ENCODE assay signal across 16 mouse cellular contexts in genomic region chr9:84046334-84046733, GRCm38 (mm10).
DNase-seq lines count a peak whose midpoint lies in the region; ATAC-seq and TF ChIP-seq lines count a peak whose summit lies in the region.
"Had no signal": no experiment of that assay in that cellular context is flagged by ENCODE, and none has a peak within 500 bp of the region (broad histone marks: within the 10 kb centered on the region; RNA-seq: fewer than 3 reads in every experiment).

No protein-coding gene starts in this region.

- peak; percentile 77; the same call in 1 of the 2 replicates for ATAC-seq in forebrain, embryonic 14.5 days
- peak; percentile 48; the same call in 1 of the 2 replicates for ATAC-seq in lung, embryonic 14.5 days (ENCODE audit: insufficient read depth)
- ATAC-seq in embryonic facial prominence, embryonic 13.5 days (ENCODE audit: insufficient number of reproducible peaks, insufficient read depth, low FRiP score, low TSS enrichment, low read depth): peak; percentile 75; the same call in 1 of the 2 replicates
- ATAC-seq in hindbrain, postnatal 0 days: peak; percentile 41; the same call in 1 of the 2 replicates

- peaks cover 3% of the 10 kb centered on the region; the same call in 1 of the 2 replicates for H3K4me1 ChIP-seq in forebrain, embryonic 14.5 days (ENCODE audit: control insufficient read depth, insufficient read depth, low read length)
- peaks cover 18% of the 10 kb centered on the region for H3K4me1 ChIP-seq in forebrain, embryonic 10.5 days
- H3K4me1 ChIP-seq in lung, embryonic 14.5 days (ENCODE audit: insufficient read depth): peaks cover 4% of the 10 kb centered on the region; the same call in 1 of the 2 replicates
- peaks cover 20% of the 10 kb centered on the region for H3K4me1 ChIP-seq in embryonic facial prominence, embryonic 13.5 days
- H3K4me1 ChIP-seq in hindbrain, postnatal 0 days (ENCODE audit: insufficient read depth, low read length): no peaks in the 10 kb centered on the region

- DNase-seq in forebrain, embryonic 14.5 days (ENCODE audit: low spot score): peak; percentile 44
- no peak for DNase-seq in forebrain, embryonic 10.5 days (ENCODE audit: extremely low spot score, low spot score)
- DNase-seq in lung, embryonic 14.5 days: no peak
- DNase-seq in lung, postnatal 10 days: no peak
- no peak for DNase-seq in hindbrain, postnatal 0 days (ENCODE audit: low spot score)
- DNase-seq in spleen, postnatal 4 days (ENCODE audit: low spot score in 2 of 2): no peak
- DNase-seq in kidney, adult 18-20 months: no peak
- DNase-seq: adrenal gland, adult 2 months; cerebellum, postnatal 14 days; heart, postnatal 14 days; kidney, adult 8-10 months; kidney, postnatal 4 days; left cerebral cortex, postnatal 4 days; lung, postnatal 4 days; thymus, adult 2 months had no signal

- H3K9ac ChIP-seq in forebrain, embryonic 14.5 days (ENCODE audit: low read length): no peak overlapping the region
- no peak overlapping the region for H3K9ac ChIP-seq in lung, embryonic 14.5 days
- no peak overlapping the region for H3K9ac ChIP-seq in embryonic facial prominence, embryonic 13.5 days
- H3K9ac ChIP-seq in hindbrain, postnatal 0 days (replicated peaks; ENCODE audit: low read length): no peak overlapping the region

- H3K4me3 ChIP-seq in forebrain, embryonic 14.5 days (ENCODE audit: low read depth, low read length): no peak overlapping the region
- no peak overlapping the region for H3K4me3 ChIP-seq in forebrain, embryonic 10.5 days
- H3K4me3 ChIP-seq in lung, embryonic 14.5 days (ENCODE audit: low read depth, low read length): no peak overlapping the region
- H3K4me3 ChIP-seq in embryonic facial prominence, embryonic 13.5 days: no peak overlapping the region
- H3K4me3 ChIP-seq in hindbrain, postnatal 0 days (ENCODE audit: low read length): no peak overlapping the region

- H3K4me2 ChIP-seq in forebrain, embryonic 14.5 days (ENCODE audit: low read length): no peak overlapping the region
- H3K4me2 ChIP-seq in lung, embryonic 14.5 days: no peak overlapping the region
- H3K4me2 ChIP-seq in embryonic facial prominence, embryonic 13.5 days: peak overlapping the region; percentile 11; the same call in 1 of the 2 replicates
- no peak overlapping the region for H3K4me2 ChIP-seq in hindbrain, postnatal 0 days (ENCODE audit: low read depth, low read length)

- TF ChIP-seq CTCF in lung, embryonic 14.5 days (IDR thresholded peaks at IDR 0.05; ENCODE audit: low read depth): no peak
- no peak for TF ChIP-seq CTCF in hindbrain, postnatal 0 days (IDR thresholded peaks at IDR 0.05; ENCODE audit: low read depth)

- WGBS in forebrain, embryonic 14.5 days: 77% methylated on average over 12 of the region's 12 CpGs
- WGBS in forebrain, embryonic 10.5 days: 80% methylated on average over 12 of the region's 12 CpGs
- WGBS in lung, embryonic 14.5 days: 65% methylated on average over 12 of the region's 12 CpGs
- 43% methylated on average over 12 of the region's 12 CpGs for WGBS in embryonic facial prominence, embryonic 13.5 days
- 69% methylated on average over 12 of the region's 12 CpGs for WGBS in hindbrain, postnatal 0 days

- no peaks in the 10 kb centered on the region for H3K9me3 ChIP-seq in forebrain, embryonic 14.5 days (replicated peaks; ENCODE audit: control insufficient read depth, low read length)
- H3K9me3 ChIP-seq in forebrain, embryonic 10.5 days: no peaks in the 10 kb centered on the region
- no peaks in the 10 kb centered on the region for H3K9me3 ChIP-seq in lung, embryonic 14.5 days (ENCODE audit: low read depth, low read length)
- H3K9me3 ChIP-seq in embryonic facial prominence, embryonic 13.5 days: no peaks in the 10 kb centered on the region
- H3K9me3 ChIP-seq in hindbrain, postnatal 0 days (ENCODE audit: low read length): no peaks in the 10 kb centered on the region

- H3K27ac ChIP-seq in forebrain, embryonic 14.5 days (ENCODE audit: low read depth, low read length): no peak overlapping the region
- H3K27ac ChIP-seq in forebrain, embryonic 10.5 days: no peak overlapping the region
- H3K27ac ChIP-seq in lung, embryonic 14.5 days (ENCODE audit: low read depth): no peak overlapping the region
- no peak overlapping the region for H3K27ac ChIP-seq in embryonic facial prominence, embryonic 13.5 days
- H3K27ac ChIP-seq in hindbrain, postnatal 0 days: no peak overlapping the region

- no peaks in the 10 kb centered on the region for H3K27me3 ChIP-seq in forebrain, embryonic 14.5 days (replicated peaks; ENCODE audit: control insufficient read depth, insufficient read depth, low read length)
- H3K27me3 ChIP-seq in forebrain, embryonic 10.5 days (ENCODE audit: poor library complexity, severe bottlenecking): no peaks in the 10 kb centered on the region
- no peaks in the 10 kb centered on the region for H3K27me3 ChIP-seq in lung, embryonic 14.5 days (ENCODE audit: insufficient read depth, low read length)
- no peaks in the 10 kb centered on the region for H3K27me3 ChIP-seq in embryonic facial prominence, embryonic 13.5 days
- no peaks in the 10 kb centered on the region for H3K27me3 ChIP-seq in hindbrain, postnatal 0 days (ENCODE audit: insufficient read depth, low read length)

- H3K36me3 ChIP-seq in forebrain, embryonic 14.5 days (ENCODE audit: control insufficient read depth, insufficient read depth, low read length): no peaks in the 10 kb centered on the region
- H3K36me3 ChIP-seq in forebrain, embryonic 10.5 days (replicated peaks): no peaks in the 10 kb centered on the region
- H3K36me3 ChIP-seq in lung, embryonic 14.5 days (ENCODE audit: insufficient read depth): no peaks in the 10 kb centered on the region
- no peaks in the 10 kb centered on the region for H3K36me3 ChIP-seq in embryonic facial prominence, embryonic 13.5 days
- no peaks in the 10 kb centered on the region for H3K36me3 ChIP-seq in hindbrain, postnatal 0 days (ENCODE audit: insufficient read depth, low read length)
